Mouse (Mus musculus): ENCODE results near the gene Fcamr. TPM values are rescaled to one million over a fixed set of nuclear protein-coding genes. Genes with fewer than 3 reads are reported as not detected.

The Fcamr gene
- polyA plus RNA-seq, 1 experiment: 4.0 TPM

GRCm38 (mm10) chr1:130770487-130770886, 30.2 kb upstream of the Fcamr start:
- no peaks in the 10 kb centered on the region for H3K36me3 ChIP-seq (ENCODE audit: control insufficient read depth, insufficient read depth, low read length)
- no peak overlapping the region for H3K4me3 ChIP-seq (ENCODE audit: insufficient read depth, low read depth, low read length)
- no peak overlapping the region for H3K27ac ChIP-seq (ENCODE audit: insufficient read depth, low read depth, low read length)
- H3K4me1 ChIP-seq (ENCODE audit: control insufficient read depth, insufficient read depth, low read length): no peaks in the 10 kb centered on the region
- 66% methylated on average over 4 of the region's 4 CpGs for WGBS
- H3K27me3 ChIP-seq (replicated peaks; ENCODE audit: control insufficient read depth, insufficient read depth, low read length): no peaks in the 10 kb centered on the region
- DNase-seq: peak; percentile 10
- TF ChIP-seq CTCF (conservative IDR thresholded peaks at IDR 0.05; ENCODE audit: insufficient read depth, insufficient read length, low read depth, low read length) (no peak), POLR2A (IDR thresholded peaks at IDR 0.05; ENCODE audit: low read depth, low read length) (no peak)

- no peaks in the 10 kb centered on the region for H3K4me1 ChIP-seq (ENCODE audit: control insufficient read depth, insufficient read depth, low read length)
- WGBS: 62% methylated on average over 3 of the region's 3 CpGs
- no peak for DNase-seq
- H3K27me3 ChIP-seq (replicated peaks; ENCODE audit: control insufficient read depth, insufficient read depth, low read length): no peaks in the 10 kb centered on the region
- H3K4me3 ChIP-seq (ENCODE audit: insufficient read depth, low read depth, low read length): no peak overlapping the region
- no peak for TF ChIP-seq CTCF (conservative IDR thresholded peaks at IDR 0.05; ENCODE audit: insufficient read depth, insufficient read length, low read depth, low read length)
- no peak for TF ChIP-seq POLR2A (IDR thresholded peaks at IDR 0.05; ENCODE audit: low read depth, low read length)
- no peaks in the 10 kb centered on the region for H3K36me3 ChIP-seq (ENCODE audit: control insufficient read depth, insufficient read depth, low read length)
- H3K27ac ChIP-seq (ENCODE audit: insufficient read depth, low read depth, low read length): no peak overlapping the region
Measured at GRCm38 (mm10) chr1:130770981-130771494, 29.7 kb upstream of the Fcamr start.

GRCm38 (mm10) chr1:130775234-130775633, 25.5 kb upstream of the Fcamr start:
- Histone ChIP-seq H3K4me3 (ENCODE audit: insufficient read depth, low read depth, low read length) (no peak overlapping the region), H3K27ac (ENCODE audit: insufficient read depth, low read depth, low read length) (no peak overlapping the region), H3K27me3 (replicated peaks; ENCODE audit: control insufficient read depth, insufficient read depth, low read length) (no peaks in the 10 kb centered on the region), H3K36me3 (ENCODE audit: control insufficient read depth, insufficient read depth, low read length) (no peaks in the 10 kb centered on the region), H3K4me1 (ENCODE audit: control insufficient read depth, insufficient read depth, low read length) (no peaks in the 10 kb centered on the region)
- 79% methylated on average over 2 of the region's 2 CpGs for WGBS
- DNase-seq: no peak
- TF ChIP-seq CTCF (conservative IDR thresholded peaks at IDR 0.05; ENCODE audit: insufficient read depth, insufficient read length, low read depth, low read length) (no peak), POLR2A (IDR thresholded peaks at IDR 0.05; ENCODE audit: low read depth, low read length) (no peak)

- WGBS: 66% methylated on average over 7 of the region's 7 CpGs
- Histone ChIP-seq H3K4me3 (ENCODE audit: insufficient read depth, low read depth, low read length) (no peak overlapping the region), H3K27me3 (replicated peaks; ENCODE audit: control insufficient read depth, insufficient read depth, low read length) (no peaks in the 10 kb centered on the region), H3K4me1 (ENCODE audit: control insufficient read depth, insufficient read depth, low read length) (no peaks in the 10 kb centered on the region), H3K27ac (ENCODE audit: insufficient read depth, low read depth, low read length) (no peak overlapping the region), H3K36me3 (ENCODE audit: control insufficient read depth, insufficient read depth, low read length) (no peaks in the 10 kb centered on the region)
- DNase-seq: no peak
- no peak for TF ChIP-seq POLR2A (IDR thresholded peaks at IDR 0.05; ENCODE audit: low read depth, low read length)
- no peak for TF ChIP-seq CTCF (conservative IDR thresholded peaks at IDR 0.05; ENCODE audit: insufficient read depth, insufficient read length, low read depth, low read length)
Measured at GRCm38 (mm10) chr1:130775691-130776331, 24.9 kb upstream of the Fcamr start.

GRCm38 (mm10) chr1:130776645-130777044, 24.1 kb upstream of the Fcamr start:
- peak; percentile 33 for DNase-seq
- no peak overlapping the region for H3K4me3 ChIP-seq (ENCODE audit: insufficient read depth, low read depth, low read length)
- peak; percentile 31; the same call in 1 of the 2 replicates for TF ChIP-seq CTCF (conservative IDR thresholded peaks at IDR 0.05; ENCODE audit: insufficient read depth, insufficient read length, low read depth, low read length)
- no peak for TF ChIP-seq POLR2A (IDR thresholded peaks at IDR 0.05; ENCODE audit: low read depth, low read length)
- H3K27ac ChIP-seq (ENCODE audit: insufficient read depth, low read depth, low read length): no peak overlapping the region
- H3K27me3 ChIP-seq (replicated peaks; ENCODE audit: control insufficient read depth, insufficient read depth, low read length): no peaks in the 10 kb centered on the region
- H3K4me1 ChIP-seq (ENCODE audit: control insufficient read depth, insufficient read depth, low read length): no peaks in the 10 kb centered on the region
- H3K36me3 ChIP-seq (ENCODE audit: control insufficient read depth, insufficient read depth, low read length): no peaks in the 10 kb centered on the region
- WGBS: 71% methylated on average over 1 of the region's 1 CpGs

- no peaks in the 10 kb centered on the region for H3K27me3 ChIP-seq (replicated peaks; ENCODE audit: control insufficient read depth, insufficient read depth, low read length)
- no peaks in the 10 kb centered on the region for H3K4me1 ChIP-seq (ENCODE audit: control insufficient read depth, insufficient read depth, low read length)
- no peaks in the 10 kb centered on the region for H3K36me3 ChIP-seq (ENCODE audit: control insufficient read depth, insufficient read depth, low read length)
- WGBS: 84% methylated on average over 3 of the region's 3 CpGs
- no peak overlapping the region for H3K27ac ChIP-seq (ENCODE audit: insufficient read depth, low read depth, low read length)
- no peak overlapping the region for H3K4me3 ChIP-seq (ENCODE audit: insufficient read depth, low read depth, low read length)
- no peak for DNase-seq
- TF ChIP-seq CTCF (conservative IDR thresholded peaks at IDR 0.05; ENCODE audit: insufficient read depth, insufficient read length, low read depth, low read length) (no peak), POLR2A (IDR thresholded peaks at IDR 0.05; ENCODE audit: low read depth, low read length) (no peak)
Measured at GRCm38 (mm10) chr1:130779867-130780266, 20.8 kb upstream of the Fcamr start.

GRCm38 (mm10) chr1:130784054-130784453, 16.6 kb upstream of the Fcamr start:
- TF ChIP-seq CTCF (conservative IDR thresholded peaks at IDR 0.05; ENCODE audit: insufficient read depth, insufficient read length, low read depth, low read length) (peak; percentile 66), POLR2A (IDR thresholded peaks at IDR 0.05; ENCODE audit: low read depth, low read length) (no peak)
- no peak overlapping the region for H3K4me3 ChIP-seq (ENCODE audit: insufficient read depth, low read depth, low read length)
- no peaks in the 10 kb centered on the region for H3K36me3 ChIP-seq (ENCODE audit: control insufficient read depth, insufficient read depth, low read length)
- peak; percentile 59 for DNase-seq
- WGBS: 17% methylated on average over 4 of the region's 4 CpGs
- no peaks in the 10 kb centered on the region for H3K27me3 ChIP-seq (replicated peaks; ENCODE audit: control insufficient read depth, insufficient read depth, low read length)
- no peaks in the 10 kb centered on the region for H3K4me1 ChIP-seq (ENCODE audit: control insufficient read depth, insufficient read depth, low read length)
- no peak overlapping the region for H3K27ac ChIP-seq (ENCODE audit: insufficient read depth, low read depth, low read length)
